19 mouse cellular contexts compared by ENCODE assay signal in genomic region chr2:29007656-29008055, GRCm38 (mm10). TPM values are rescaled to one million over a fixed set of nuclear protein-coding genes. Genes with fewer than 3 reads are reported as not detected.
"Had no signal": no experiment of that assay in that cellular context is flagged by ENCODE, and none has a peak within 500 bp of the region (broad histone marks: within the 10 kb centered on the region; RNA-seq: fewer than 3 reads in every experiment).

No protein-coding gene starts in this region.

- H3K27me3 ChIP-seq: intestine, embryonic 15.5 days had no signal

- ATAC-seq: hindbrain, embryonic 16.5 days; intestine, embryonic 15.5 days; midbrain, embryonic 15.5 days had no signal

- H3K4me1 ChIP-seq: intestine, embryonic 15.5 days had no signal

- H3K9me3 ChIP-seq: intestine, embryonic 15.5 days; midbrain, embryonic 12.5 days; midbrain, embryonic 15.5 days; neural tube, embryonic 13.5 days had no signal

- H3K4me3 ChIP-seq: intestine, embryonic 15.5 days; layer of hippocampus, adult 2 months; left cerebral cortex, adult 2 months; midbrain, embryonic 12.5 days; midbrain, embryonic 15.5 days; myocyte; neural tube, embryonic 13.5 days had no signal

- H3K4me2 ChIP-seq: intestine, embryonic 15.5 days; midbrain, embryonic 12.5 days; midbrain, embryonic 15.5 days; neural tube, embryonic 13.5 days had no signal

- H3K36me3 ChIP-seq: intestine, embryonic 15.5 days; midbrain, embryonic 12.5 days; midbrain, embryonic 15.5 days; neural tube, embryonic 13.5 days had no signal

- H3K9ac ChIP-seq: intestine, embryonic 15.5 days; midbrain, embryonic 12.5 days; midbrain, embryonic 15.5 days; neural tube, embryonic 13.5 days had no signal

- DNase-seq: kidney, adult 18-20 months; kidney, postnatal 14 days; layer of hippocampus, adult 9-11 months; layer of hippocampus, postnatal 36 days; lung, adult 18-20 months; lung, postnatal 14 days; lung, postnatal 4 days; thymus, adult 18-20 months; thymus, postnatal 36 days had no signal

- H3K27ac ChIP-seq: intestine, embryonic 15.5 days; layer of hippocampus, adult 2 months; left cerebral cortex, adult 2 months; midbrain, embryonic 12.5 days; midbrain, embryonic 15.5 days had no signal

RNA-seq across cellular contexts. Expression of gene Cfap77, which starts 47.2 kb away (rescaled TPM):
- total RNA-seq: neutrophil, adult 5-6 weeks had no signal
- polyA plus RNA-seq: limb, embryonic 11.5 days; neural tube, embryonic 13.5 days had no signal
